In the genomic region with DNA sequence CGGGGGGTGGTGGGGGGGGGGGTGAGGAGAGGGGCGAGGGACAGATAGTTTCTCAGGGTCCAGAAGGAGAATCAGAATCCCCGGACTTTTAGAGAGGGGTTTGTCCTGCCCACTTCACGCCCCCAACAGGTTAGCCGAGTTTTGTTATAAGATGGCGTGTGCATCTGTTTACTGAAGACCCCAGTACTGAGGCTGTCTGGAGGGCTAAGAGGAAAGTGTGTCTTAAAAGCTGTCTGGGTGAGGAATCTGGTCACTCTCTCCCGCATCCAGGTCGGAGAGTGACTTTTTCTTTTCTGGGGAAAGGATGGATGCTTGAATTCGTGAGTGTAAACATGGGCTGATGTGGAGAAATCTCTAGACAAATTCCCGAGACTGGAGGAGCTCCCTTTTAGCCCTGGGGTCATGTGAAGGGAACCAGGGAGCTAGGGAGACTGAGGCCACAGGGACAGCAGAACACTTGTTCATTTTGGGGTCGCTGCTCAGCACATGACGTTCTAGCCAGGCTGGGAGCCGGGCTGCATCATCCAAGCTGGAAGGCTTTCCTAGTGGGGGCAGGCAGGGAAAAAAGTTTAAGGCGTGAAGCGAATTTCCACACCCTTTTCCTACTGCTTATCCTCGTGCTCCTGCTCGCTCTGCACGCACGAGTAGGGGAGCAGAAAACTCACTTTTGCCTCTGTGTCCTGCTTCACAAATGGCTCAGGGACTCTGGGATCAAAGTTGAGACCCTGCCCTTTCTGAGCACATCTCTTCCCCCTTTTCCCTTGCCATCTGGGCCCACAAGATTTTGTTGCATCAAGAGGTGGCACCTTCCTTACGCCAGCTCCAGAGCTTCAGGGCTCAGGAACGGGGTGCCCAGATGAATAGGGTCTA, we compare ENCODE assay signal across 10 mouse cellular contexts. TPM values are rescaled to one million over a fixed set of nuclear protein-coding genes. Genes with fewer than 3 reads are reported as not detected.
DNase-seq lines count a peak whose midpoint lies in the region; ATAC-seq and TF ChIP-seq lines count a peak whose summit lies in the region.
"Had no signal": no experiment of that assay in that cellular context is flagged by ENCODE, and none has a peak within 500 bp of the region (broad histone marks: within the 10 kb centered on the region; RNA-seq: fewer than 3 reads in every experiment).

No protein-coding gene starts in this region.

- H3K9me3 ChIP-seq in embryonic facial prominence, embryonic 15.5 days (replicated peaks): no peaks in the 10 kb centered on the region; the same call in 1 of the 2 replicates
- H3K9me3 ChIP-seq in intestine, embryonic 16.5 days (ENCODE audit: control insufficient read depth, low read length): no peaks in the 10 kb centered on the region

- no peak for TF ChIP-seq CTCF in olfactory bulb, adult 2 months (IDR thresholded peaks at IDR 0.05; ENCODE audit: insufficient read depth, low read depth, low read length)

- H3K36me3 ChIP-seq in embryonic facial prominence, embryonic 15.5 days: no peaks in the 10 kb centered on the region
- H3K36me3 ChIP-seq in intestine, embryonic 16.5 days (ENCODE audit: control insufficient read depth, insufficient read depth, low read length): no peaks in the 10 kb centered on the region

- peak; percentile 22 to 42 for DNase-seq in left cerebral cortex, adult 18-20 months (ENCODE audit: low spot score in 2 of 2)
- no peak for DNase-seq in left cerebral cortex, postnatal 10 days (ENCODE audit: extremely low spot score in 1 of 2, low spot score in 2 of 2)
- DNase-seq in thymus, postnatal 14 days: no peak
- no peak for DNase-seq in gastrocnemius, postnatal 10 days
- no peak for DNase-seq in thymus, postnatal 10 days (ENCODE audit: low spot score in 2 of 2)
- DNase-seq: thymus, postnatal 25 days had no signal

- ATAC-seq in embryonic facial prominence, embryonic 15.5 days (ENCODE audit: insufficient number of reproducible peaks, low FRiP score, low TSS enrichment, low read depth): no peak
- ATAC-seq in intestine, embryonic 16.5 days: no peak

- peak overlapping the region; percentile 48 for H3K4me3 ChIP-seq in embryonic facial prominence, embryonic 15.5 days (replicated peaks)
- peak overlapping the region; percentile 53 for H3K4me3 ChIP-seq in intestine, embryonic 16.5 days (ENCODE audit: low read length)
- peak overlapping the region; percentile 52 for H3K4me3 ChIP-seq in olfactory bulb, adult 2 months (ENCODE audit: insufficient read depth, low read depth, low read length)
- H3K4me3 ChIP-seq: megakaryocyte, embryonic 14.5 days had no signal

- H3K27me3 ChIP-seq in embryonic facial prominence, embryonic 15.5 days: peaks cover 54% of the 10 kb centered on the region
- peaks cover 46% of the 10 kb centered on the region for H3K27me3 ChIP-seq in intestine, embryonic 16.5 days (replicated peaks; ENCODE audit: control insufficient read depth, insufficient read depth, low read length)

- TF ChIP-seq POLR2A in olfactory bulb, adult 2 months (IDR thresholded peaks at IDR 0.05; ENCODE audit: insufficient read depth, low read depth, low read length): no peak

- H3K9ac ChIP-seq in embryonic facial prominence, embryonic 15.5 days: no peak overlapping the region
- H3K9ac ChIP-seq in intestine, embryonic 16.5 days (ENCODE audit: low read depth, low read length): no peak overlapping the region

- no peak overlapping the region for H3K27ac ChIP-seq in embryonic facial prominence, embryonic 15.5 days (replicated peaks)
- H3K27ac ChIP-seq in intestine, embryonic 16.5 days (ENCODE audit: low read length): no peak overlapping the region
- H3K27ac ChIP-seq in olfactory bulb, adult 2 months (ENCODE audit: insufficient read depth, low read depth, low read length): no peak overlapping the region

- intact Hi-C loops in left cerebral cortex, postnatal 10 days (cut with DNase I): loop anchor here (5.0 to 10.0 kb wide), 2 partner anchors 212 to 1055 kb away; no protein-coding TSS in a partner anchor

- H3K4me1 ChIP-seq in embryonic facial prominence, embryonic 15.5 days: peaks cover 34% of the 10 kb centered on the region
- H3K4me1 ChIP-seq in intestine, embryonic 16.5 days (ENCODE audit: control insufficient read depth, insufficient read depth, low read length): 0 out of 2 replicates have a peak, but pooled peaks cover 9% of the 10 kb centered on the region
- peaks cover 25% of the 10 kb centered on the region for H3K4me1 ChIP-seq in olfactory bulb, adult 2 months (ENCODE audit: control insufficient read depth, insufficient read depth, low read length)
- H3K4me1 ChIP-seq: megakaryocyte, embryonic 14.5 days had no signal

- 3% methylated on average over 21 of the region's 21 CpGs for WGBS in embryonic facial prominence, embryonic 15.5 days
- 4% methylated on average over 21 of the region's 21 CpGs for WGBS in intestine, embryonic 16.5 days
- WGBS in olfactory bulb, adult 2 months: 4% methylated on average over 20 of the region's 21 CpGs

- peak overlapping the region; percentile 96 for H3K4me2 ChIP-seq in embryonic facial prominence, embryonic 15.5 days (replicated peaks)
- H3K4me2 ChIP-seq in intestine, embryonic 16.5 days (ENCODE audit: low read depth, low read length): peak overlapping the region; percentile 98; the same call in 1 of the 2 replicates

RNA-seq across cellular contexts. Expression of gene Sorcs3, which starts 1.3 kb away (rescaled TPM):
- total RNA-seq in left cerebral cortex, adult 18-20 months (2021): 10 to 100 TPM; 37.6 to 38.1 TPM
- total RNA-seq in left cerebral cortex, postnatal 10 days (2021): 10 to 100 TPM; 24.5 to 24.6 TPM
- 0.83 and 1.1 TPM in 2 replicates for polyA plus RNA-seq in embryonic facial prominence, embryonic 15.5 days (2015; fragmentation: Nextera tagmentation; extraction: Ambion mirVana)
- 0.45 TPM in 2 replicates for polyA plus RNA-seq in intestine, embryonic 16.5 days (2015; fragmentation: Nextera tagmentation; extraction: Ambion mirVana)
- not detected in 2 replicates for polyA plus RNA-seq in olfactory bulb, adult 2 months (2012; ENCODE audit: insufficient read depth, insufficient read length, low replicate concordance, missing spikeins)
- total RNA-seq in gastrocnemius, postnatal 10 days (2021): under 1 TPM; 0.07 to 0.14 TPM

Comparison
In these comparisons a context has a peak if more than half of its experiments do, and no peak if none do; other contexts are left out.
1. DNase-seq: peak in left cerebral cortex, adult 18-20 months (2 of 2); none in left cerebral cortex, postnatal 10 days (0 of 2), thymus, postnatal 14 days (single experiment), gastrocnemius, postnatal 10 days (single experiment) and thymus, postnatal 10 days (0 of 2).
2. RNA of gene Sorcs3, which starts 1.3 kb away (total RNA-seq): 37.6 to 38.1 TPM in left cerebral cortex, adult 18-20 months and 24.5 to 24.6 TPM in left cerebral cortex, postnatal 10 days; 0.07 to 0.14 TPM in gastrocnemius, postnatal 10 days; every median in the first group is over 10 times any median in the second.
3. Peak in every context shown above with its lines, with median percentiles within 50 percentile points of each other: H3K4me3 ChIP-seq.